Mouse (Mus musculus) heart, postnatal 0 days (tissue): ENCODE results near the gene Ndrg4. TPM values are rescaled to one million over a fixed set of nuclear protein-coding genes. Genes with fewer than 3 reads are reported as not detected.
A peak's percentile ranks its signal among the peaks of the same experiment; 100 is the strongest.

Experiments
- ATAC-seq: fragments of 200-750 bp; cut with Nextera tagmentation; 2 replicates; pipeline ENCODE4 v1.8.0; 2017; ENCODE audit warnings: low read depth, moderate number of reproducible peaks, moderate library complexity; ENCODE audit not compliant: insufficient read depth
- DNase-seq: peaks from one replicate; pipeline ENCODE4 v3.0.0-alpha.2; 2016; ENCODE audit warnings: low spot score
- H3K27ac ChIP-seq: fragments of 300-500 bp; sonication (generic); 2 replicates; pipeline ENCODE4 v1.5.1; 2014; ENCODE audit warnings: low read depth, mild to moderate bottlenecking
- H3K27me3 ChIP-seq: fragments of 300-500 bp; sonication (generic); 2 replicates; pipeline ENCODE4 v1.6.1; 2014; ENCODE audit warnings: low read length, mixed read lengths; ENCODE audit not compliant: control insufficient read depth, insufficient read depth
- H3K36me3 ChIP-seq: fragments of 300-500 bp; sonication (generic); replicated peaks from 2 replicates; pipeline ENCODE4 v1.6.1; 2014; ENCODE audit warnings: low read length, mixed read lengths; ENCODE audit not compliant: control insufficient read depth, insufficient read depth
- H3K4me1 ChIP-seq: fragments of 300-500 bp; sonication (generic); 2 replicates; pipeline ENCODE4 v1.6.1; 2014; ENCODE audit warnings: antibody characterized with exemption; ENCODE audit not compliant: control insufficient read depth, insufficient read depth
- H3K4me2 ChIP-seq: fragments of 300-500 bp; sonication (generic); 2 replicates; pipeline ENCODE4 v1.6.1; 2014; ENCODE audit warnings: low read depth, mild to moderate bottlenecking, low read length, moderate library complexity
- H3K4me3 ChIP-seq: fragments of 300-500 bp; sonication (generic); 2 replicates; pipeline ENCODE4 v1.5.1; 2014; ENCODE audit warnings: low read depth, low read length
- H3K9ac ChIP-seq: fragments of 300-500 bp; sonication (generic); replicated peaks from 2 replicates; pipeline ENCODE4 v1.6.1; 2014; ENCODE audit warnings: low read depth, low read length, mixed read lengths
- H3K9me3 ChIP-seq: fragments of 300-500 bp; sonication (generic); replicated peaks from 2 replicates; pipeline ENCODE4 v1.6.1; 2016; ENCODE audit warnings: low read length; ENCODE audit not compliant: control insufficient read depth
- CTCF ChIP-seq: IDR thresholded peaks from 2 replicates; pipeline ENCODE4 v1.5.1; 2016; ENCODE audit warnings: antibody characterized with exemption, control low read depth, low read depth
- EP300 ChIP-seq: IDR thresholded peaks from 2 replicates; pipeline ENCODE4 v1.6.1; 2016; ENCODE audit warnings: antibody characterized with exemption, low read depth
- WGBS: fragments of 180-500 bp; shearing (Covaris S2); extraction: QIAGEN DNeasy Blood & Tissue Kit; methylation state at CpG from one replicate; pipeline ENCODE4 v1.1.7; 2014; 5-methylcytosine and 5-hydroxymethylcytosine counted together
- polyA plus RNA-seq: library from polyadenylated mRNA; unstranded; fragments of >200 nt; fragmentation: Nextera tagmentation; extraction: Ambion mirVana; gene quantifications from 2 replicates; pipeline ENCODE4 v1.2.1, GENCODE M21; 2015
- total RNA-seq: library from RNA; depleted of rRNA; stranded (reverse); fragments of >200 nt; gene quantifications from 2 replicates; pipeline ENCODE4 v1.2.3, GENCODE M21; 2014; ENCODE audit warnings: low replicate concordance

The Ndrg4 gene
- total and polyA plus RNA-seq, 2 experiments from 2014 or later = 425 to 563 TPM

DNA sequence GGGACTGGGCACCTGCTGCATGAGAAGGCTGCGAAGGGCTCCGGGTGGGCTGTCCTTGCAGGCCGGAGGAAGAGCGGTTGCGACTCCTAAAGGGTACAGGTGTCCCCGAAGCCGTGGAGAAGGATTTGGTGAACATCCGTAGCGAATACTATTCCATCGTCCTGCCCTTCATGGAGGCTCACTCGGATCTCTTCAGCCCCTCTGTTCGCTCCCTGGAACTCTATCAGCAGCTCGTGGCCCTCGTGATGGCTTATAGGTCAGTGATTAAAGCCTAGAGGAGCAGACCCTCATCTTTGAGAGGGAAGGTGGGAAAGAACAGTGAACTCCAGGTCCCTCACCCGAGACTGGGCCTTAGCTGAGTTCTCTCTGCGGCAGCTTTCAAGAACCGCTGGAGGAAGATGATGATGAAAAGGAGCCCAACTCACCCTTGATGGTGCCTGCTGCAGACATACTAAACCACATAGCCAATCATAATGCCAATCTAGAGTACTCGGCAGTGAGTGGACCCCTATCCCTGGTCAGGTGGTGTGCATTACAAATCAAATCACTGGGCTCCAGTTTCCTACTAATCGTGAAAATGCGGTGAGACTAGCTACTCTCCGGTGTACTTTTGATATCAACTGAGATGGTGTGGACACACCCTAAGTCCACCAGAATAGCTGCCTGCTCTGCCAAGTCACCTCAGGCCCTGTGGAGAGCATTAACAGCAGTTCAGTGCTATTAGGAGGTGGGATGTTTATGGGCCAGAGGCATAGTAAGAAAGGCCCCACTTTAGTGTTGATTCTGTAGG is 40.0 kb downstream of the Ndrg4 start:
- H3K27ac ChIP-seq = no peak overlapping the region
- H3K36me3 ChIP-seq = peaks cover 53% of the 10 kb centered on the region
- H3K27me3 ChIP-seq = no peaks in the 10 kb centered on the region
- 21% methylated on average over 21 of the region's 21 CpGs for WGBS
- no peak for DNase-seq
- H3K4me1 ChIP-seq = peaks cover 10% of the 10 kb centered on the region; the same call in 1 of the 2 replicates
- no peak for TF ChIP-seq EP300
- no peak for TF ChIP-seq CTCF
- H3K9me3 ChIP-seq = no peaks in the 10 kb centered on the region
- peak overlapping the region; percentile 87 for H3K4me2 ChIP-seq
- peak overlapping the region; percentile 74 for H3K4me3 ChIP-seq
- H3K9ac ChIP-seq = peak overlapping the region; percentile 64; the same call in 1 of the 2 replicates
- ATAC-seq = no peak

DNA sequence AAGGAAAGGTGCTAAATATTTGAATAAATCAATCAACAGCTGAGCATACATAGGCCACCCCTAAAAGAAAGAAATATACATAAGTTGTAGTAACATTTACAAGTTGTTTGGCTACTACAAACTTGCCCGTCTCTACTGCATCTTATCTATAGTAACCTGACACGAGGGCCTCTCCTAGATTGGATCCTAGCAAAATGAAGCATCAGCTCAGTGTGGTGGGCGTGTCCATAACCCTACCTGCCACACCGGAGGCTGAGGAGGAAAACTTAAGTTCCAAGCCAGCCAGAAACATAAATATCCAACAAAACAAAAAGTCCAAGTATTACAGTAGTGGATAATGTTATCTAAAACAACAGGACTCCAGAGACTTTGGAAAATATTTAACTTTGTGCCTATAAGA is 50.8 kb downstream of the Ndrg4 start:
- H3K36me3 ChIP-seq = peaks cover 91% of the 10 kb centered on the region
- no peak for TF ChIP-seq EP300
- TF ChIP-seq CTCF = no peak
- no peak for DNase-seq
- no peaks in the 10 kb centered on the region for H3K4me1 ChIP-seq
- H3K9me3 ChIP-seq = no peaks in the 10 kb centered on the region
- no peak overlapping the region for H3K4me3 ChIP-seq
- H3K27ac ChIP-seq = no peak overlapping the region
- no peak overlapping the region for H3K4me2 ChIP-seq
- ATAC-seq = no peak
- no peaks in the 10 kb centered on the region for H3K27me3 ChIP-seq
- 73% methylated on average over 4 of the region's 4 CpGs for WGBS
- H3K9ac ChIP-seq = no peak overlapping the region

GRCm38 (mm10) chr8:95738596-95738995 is 61.8 kb downstream of the Ndrg4 start:
- Histone ChIP-seq H3K36me3 (peaks cover 92% of the 10 kb centered on the region), H3K27ac (no peak overlapping the region), H3K4me3 (no peak overlapping the region), H3K4me1 (no peaks in the 10 kb centered on the region), H3K9ac (no peak overlapping the region), H3K4me2 (no peak overlapping the region), H3K9me3 (no peaks in the 10 kb centered on the region), H3K27me3 (no peaks in the 10 kb centered on the region)
- TF ChIP-seq EP300 (no peak), CTCF (peak; percentile 42)
- WGBS = 68% methylated on average over 7 of the region's 7 CpGs
- DNase-seq (no peak), ATAC-seq (no peak)

DNA sequence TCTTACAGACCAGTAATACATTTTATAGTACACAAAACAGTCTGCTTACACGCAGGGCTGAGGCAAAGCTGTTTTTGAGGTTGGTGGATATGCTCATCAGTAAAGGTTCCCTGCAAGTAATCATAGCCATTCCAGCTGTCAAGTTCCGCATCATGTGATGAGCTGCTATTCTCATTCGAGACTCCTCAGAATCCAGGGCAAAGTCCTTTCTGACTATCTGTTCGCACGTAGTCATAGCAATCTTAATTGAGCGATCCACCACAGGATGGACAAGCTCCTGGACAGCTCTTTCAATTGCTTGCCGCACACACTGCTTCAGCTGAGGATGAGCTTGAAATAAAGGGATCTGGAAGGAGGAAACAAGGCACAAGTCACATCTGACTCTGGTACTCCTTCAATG is 65.0 kb downstream of the Ndrg4 start:
- H3K27ac ChIP-seq = no peak overlapping the region
- no peaks in the 10 kb centered on the region for H3K9me3 ChIP-seq
- ATAC-seq (no peak), DNase-seq (no peak)
- WGBS = 83% methylated on average over 7 of the region's 7 CpGs
- no peak overlapping the region for H3K4me2 ChIP-seq
- H3K9ac ChIP-seq = no peak overlapping the region
- no peaks in the 10 kb centered on the region for H3K4me1 ChIP-seq
- TF ChIP-seq EP300 (no peak), CTCF (no peak)
- no peak overlapping the region for H3K4me3 ChIP-seq
- H3K27me3 ChIP-seq = no peaks in the 10 kb centered on the region
- H3K36me3 ChIP-seq = peaks cover 95% of the 10 kb centered on the region

GRCm38 (mm10) chr8:95748028-95748427 is 71.2 kb downstream of the Ndrg4 start:
- no peak overlapping the region for H3K4me3 ChIP-seq
- no peak overlapping the region for H3K4me2 ChIP-seq
- ATAC-seq (no peak), DNase-seq (no peak)
- WGBS = 88% methylated on average over 4 of the region's 4 CpGs
- H3K27ac ChIP-seq = no peak overlapping the region
- no peaks in the 10 kb centered on the region for H3K9me3 ChIP-seq
- H3K4me1 ChIP-seq = no peaks in the 10 kb centered on the region
- no peak overlapping the region for H3K9ac ChIP-seq
- no peaks in the 10 kb centered on the region for H3K27me3 ChIP-seq
- H3K36me3 ChIP-seq = peaks cover 93% of the 10 kb centered on the region
- TF ChIP-seq EP300 = no peak
- TF ChIP-seq CTCF = no peak

DNA sequence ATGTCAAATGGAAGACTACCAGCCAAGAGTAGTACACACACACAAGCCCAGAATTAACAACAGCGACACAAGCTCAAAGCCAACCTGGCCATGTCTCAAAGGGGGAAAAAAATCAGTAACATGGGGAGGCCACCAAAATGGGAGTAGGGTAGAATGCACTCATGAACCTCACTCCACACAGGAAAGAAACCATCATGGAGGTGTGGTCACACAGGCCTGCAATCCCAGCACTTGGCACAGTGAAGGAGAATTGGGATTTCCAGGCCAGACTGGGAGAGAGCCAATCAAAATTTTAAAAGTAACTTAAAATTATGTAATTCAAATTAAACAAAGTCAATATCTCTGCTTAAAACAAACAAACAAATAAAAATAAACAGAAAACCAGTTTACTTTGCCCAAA is 75.1 kb downstream of the Ndrg4 start:
- Histone ChIP-seq H3K27me3 (no peaks in the 10 kb centered on the region), H3K27ac (no peak overlapping the region), H3K4me1 (no peaks in the 10 kb centered on the region), H3K9me3 (no peaks in the 10 kb centered on the region), H3K4me3 (no peak overlapping the region), H3K4me2 (no peak overlapping the region), H3K9ac (no peak overlapping the region), H3K36me3 (peaks cover 88% of the 10 kb centered on the region)
- ATAC-seq (no peak), DNase-seq (no peak)
- 100% methylated on average over 1 of the region's 1 CpGs for WGBS
- no peak for TF ChIP-seq CTCF
- TF ChIP-seq EP300 = no peak
